Mouse (Mus musculus): ENCODE measurements around the gene Pmvk. TPM values are rescaled to one million over a fixed set of nuclear protein-coding genes. Genes with fewer than 3 reads are reported as not detected.

The Pmvk gene
- total RNA-seq, 4 experiments from 2014 or later, result 4.8 to 8.6 (median 6.6) TPM

Other genes with a start within 250 kb of the Pmvk start
- 1 to 10 TPM; 1.8 to 6.1 (median 3.4) TPM for gene Thbs3, start 239.4 kb upstream of the Pmvk start, total RNA-seq (2022)
- 10 to 100 TPM; 32.0 to 44.5 (median 38.3) TPM for gene Mtx1, start 227.5 kb upstream of the Pmvk start, total RNA-seq (2022)
- gene Muc1, start 225.5 kb upstream of the Pmvk start, total RNA-seq (2022), result 1 to 10 TPM in 1 of 4 experiments, under 1 TPM in 3; 0.24 to 1.0 (median 0.52) TPM
- gene Krtcap2, start 208.6 kb upstream of the Pmvk start, total RNA-seq (2022), result 10 to 100 TPM; 64.7 to 88.3 (median 74.6) TPM
- gene Trim46, start 208.2 kb upstream of the Pmvk start, total RNA-seq (2022), result under 1 TPM; 0.10 to 0.45 (median 0.11) TPM
- 10 to 100 TPM; 15.9 to 28.8 (median 19.6) TPM for gene Dpm3, start 195.2 kb upstream of the Pmvk start, total RNA-seq (2022)
- 1 to 10 TPM; 6.3 to 9.0 (median 7.7) TPM for gene Slc50a1, start 184.0 kb upstream of the Pmvk start, total RNA-seq (2022)
- gene Efna1, start 173.4 kb upstream of the Pmvk start, total RNA-seq (2022), result 10 to 100 TPM in 1 of 4 experiments, 1 to 10 TPM in 3; 8.7 to 10.8 (median 8.8) TPM
- gene Efna3, start 131.6 kb upstream of the Pmvk start, total RNA-seq (2022), result not detected
- gene Efna4, start 116.5 kb upstream of the Pmvk start, total RNA-seq (2022), result not detected
- gene Adam15, start 104.5 kb upstream of the Pmvk start, total RNA-seq (2022), result 10 to 100 TPM; 13.0 to 17.0 (median 16.4) TPM
- gene Dcst2, start 92.6 kb upstream of the Pmvk start, total RNA-seq (2022), result under 1 TPM in 1 of 4 experiments, not detected in 3; 0.13 TPM
- not detected for gene Dcst1, start 89.3 kb upstream of the Pmvk start, total RNA-seq (2022)
- gene Zbtb7b, start 59.8 kb upstream of the Pmvk start, total RNA-seq (2022), result 10 to 100 TPM; 24.0 to 29.5 (median 27.7) TPM
- gene Lenep, start 51.7 kb upstream of the Pmvk start, total RNA-seq (2022), result 1 to 10 TPM in 1 of 4 experiments, not detected in 3; 2.8 TPM
- gene Flad1, start 42.7 kb upstream of the Pmvk start, total RNA-seq (2022), result 10 to 100 TPM; 37.8 to 46.1 (median 41.6) TPM
- 1 to 10 TPM; 2.3 to 3.4 (median 2.6) TPM for gene Cks1b, start 36.2 kb upstream of the Pmvk start, total RNA-seq (2022)
- 10 to 100 TPM; 14.1 to 20.6 (median 17.7) TPM for gene Shc1, start 36.1 kb upstream of the Pmvk start, total RNA-seq (2022)
- gene Pygo2, start 24.3 kb upstream of the Pmvk start, total RNA-seq (2022), result 10 to 100 TPM in 3 of 4 experiments, 1 to 10 TPM in 1; 9.2 to 12.3 (median 10.1) TPM
- gene Pbxip1, start 17.8 kb upstream of the Pmvk start, total RNA-seq (2022), result 100 to 1,000 TPM; 248 to 302 (median 260) TPM
- gene Kcnn3, start 65.6 kb downstream of the Pmvk start, total RNA-seq (2022), result 1 to 10 TPM; 1.3 to 2.3 (median 1.8) TPM